Mouse (Mus musculus) embryonic stem cell, embryonic (primary cell): ENCODE measurements at regions not wholly inside any gene's neighbourhood (a gene's known extent, or its start where the extent isn't known, plus 50 kb on each side); places are given as distances from the start of the nearest gene placed in this dataset.

ENCODE experiments used
- CTCF ChIA-PET, 4 experiments: fragments of 300-600 bp in 2 of 4; fragments of 350-600 bp in 2 of 4; sonication (Branson Sonifier 250); formaldehyde crosslinking; loops; one replicate each; lab custom pipeline; 2022; ENCODE audit warnings: inconsistent platforms in 2 of 4; lab: Charles Lee
- POLR2A ChIA-PET, 4 experiments: fragments of 300-600 bp in 2 of 4; fragments of 350-600 bp in 2 of 4; sonication (Branson Sonifier 250); formaldehyde crosslinking; loops; one replicate each; lab custom pipeline; 2022; ENCODE audit warnings: antibody characterized with exemption in 4 of 4, inconsistent platforms in 1 of 4; lab: Charles Lee

- CTCF ChIA-PET: interaction anchor here in 1 of 4 experiments (0.6 kb wide), 1 partner anchor 706 kb away, joined by 4 read pairs; no protein-coding TSS in a partner anchor
- POLR2A ChIA-PET: no interaction called here
These were observed 54.4 kb upstream of the Olfm4 start for GRCm38 (mm10) chr14:79929451-79929850.

- ChIA-PET POLR2A (no interaction called here), CTCF (no interaction called here)
These were observed 56.7 kb upstream of the Olfm4 start for GRCm38 (mm10) chr14:79927161-79927560.

- ChIA-PET POLR2A (interaction anchor here in 1 of 4 experiments (1.2 kb wide), 1 partner anchor 9 kb away, joined by 4 read pairs; no protein-coding TSS in a partner anchor), CTCF (no interaction called here)
These were observed 66.7 kb upstream of the Olfm4 start for GRCm38 (mm10) chr14:79916960-79917848.

GRCm38 (mm10) chr14:79914966-79915365, 68.9 kb upstream of the Olfm4 start:
- ChIA-PET CTCF (no interaction called here), POLR2A (interaction anchor here in 1 of 4 experiments (0.6 kb wide), 1 partner anchor 300 kb away, joined by 3 read pairs; no protein-coding TSS in a partner anchor)

GRCm38 (mm10) chr14:79913315-79913714, 70.6 kb upstream of the Olfm4 start:
- ChIA-PET CTCF (interaction anchor here in 3 of 4 experiments (0.5 to 1.4 kb wide), 30 partner anchors 10 to 399 kb away, joined by 3 to 11 read pairs (median 4); partner anchors contain the start of gene Pcdh8 (in 2 of the 3)), POLR2A (no interaction called here)

- POLR2A ChIA-PET: interaction anchor here in 1 of 4 experiments (0.5 kb wide), 1 partner anchor 146 kb away, joined by 3 read pairs; no protein-coding TSS in a partner anchor
- CTCF ChIA-PET: interaction anchor here (0.5 to 1.4 kb wide), 37 partner anchors 9 to 398 kb away, joined by 3 to 11 read pairs (median 3); partner anchors contain the start of gene Pcdh8 (in 2 of the 4)
These were observed 71.3 kb upstream of the Olfm4 start for GRCm38 (mm10) chr14:79912610-79913009.

GRCm38 (mm10) chr14:79907761-79908160, 76.1 kb upstream of the Olfm4 start:
- ChIA-PET CTCF (no interaction called here), POLR2A (no interaction called here)

GRCm38 (mm10) chr14:79905574-79905973, 78.3 kb upstream of the Olfm4 start:
- POLR2A ChIA-PET: no interaction called here
- CTCF ChIA-PET: interaction anchor here in 1 of 4 experiments (1.0 kb wide), 1 partner anchor 135 kb away, joined by 3 read pairs; the partner anchor contains the start of gene Pcdh8

GRCm38 (mm10) chr14:79902355-79902754, 81.5 kb upstream of the Olfm4 start:
- CTCF ChIA-PET: interaction anchor here in 2 of 4 experiments (0.5 to 0.9 kb wide), 2 partner anchors 70 to 314 kb away, joined by 4 read pairs; no protein-coding TSS in a partner anchor
- POLR2A ChIA-PET: no interaction called here

- POLR2A ChIA-PET: interaction anchor here in 1 of 4 experiments (0.6 kb wide), 2 partner anchors 91 to 182 kb away, joined by 3 to 4 read pairs; no protein-coding TSS in a partner anchor
- CTCF ChIA-PET: no interaction called here
These were observed 85.6 kb upstream of the Olfm4 start for GRCm38 (mm10) chr14:79898240-79898639.

GRCm38 (mm10) chr14:79893241-79893640, 90.6 kb upstream of the Olfm4 start:
- CTCF ChIA-PET: interaction anchor here in 1 of 4 experiments (2.0 kb wide), 1 partner anchor 19 kb away, joined by 4 read pairs; no protein-coding TSS in a partner anchor
- POLR2A ChIA-PET: interaction anchor here in 1 of 4 experiments (1.3 kb wide), 1 partner anchor 10 kb away, joined by 3 read pairs; no protein-coding TSS in a partner anchor

- CTCF ChIA-PET: interaction anchor here in 1 of 4 experiments (1.4 kb wide), 1 partner anchor 22 kb away, joined by 3 read pairs; no protein-coding TSS in a partner anchor
- POLR2A ChIA-PET: no interaction called here
These were observed 93.2 kb upstream of the Olfm4 start for GRCm38 (mm10) chr14:79890682-79891081.

- ChIA-PET CTCF (no interaction called here), POLR2A (no interaction called here)
These were observed 93.6 kb upstream of the Olfm4 start for GRCm38 (mm10) chr14:79890280-79890679.

- POLR2A ChIA-PET: interaction anchor here in 1 of 4 experiments (0.7 kb wide), 1 partner anchor 9 kb away, joined by 3 read pairs; no protein-coding TSS in a partner anchor
- CTCF ChIA-PET: interaction anchor here in 1 of 4 experiments (1.2 kb wide), 1 partner anchor 29 kb away, joined by 3 read pairs; no protein-coding TSS in a partner anchor
These were observed 100.4 kb upstream of the Olfm4 start for GRCm38 (mm10) chr14:79883487-79883886.

GRCm38 (mm10) chr14:79881726-79882125, 102.2 kb upstream of the Olfm4 start:
- POLR2A ChIA-PET: no interaction called here
- CTCF ChIA-PET: no interaction called here

- POLR2A ChIA-PET: interaction anchor here in 1 of 4 experiments (0.6 kb wide), 1 partner anchor 95 kb away, joined by 3 read pairs; no protein-coding TSS in a partner anchor
These were observed 103.7 kb upstream of the Olfm4 start for GRCm38 (mm10) chr14:79880065-79880755.

GRCm38 (mm10) chr14:79879333-79880035, 104.4 kb upstream of the Olfm4 start:
- POLR2A ChIA-PET: no interaction called here
- CTCF ChIA-PET: no interaction called here

More at GRCm38 (mm10) chr14:79880065-79880755, 103.7 kb upstream of the Olfm4 start:
- CTCF ChIA-PET: no interaction called here
